Mouse (Mus musculus) embryonic facial prominence, embryonic 13.5 days (tissue): ENCODE measurements around the gene Fbxo9. TPM values are rescaled to one million over a fixed set of nuclear protein-coding genes. Genes with fewer than 3 reads are reported as not detected.
A peak's percentile ranks its signal among the peaks of the same experiment; 100 is the strongest.

Experiments used
- ATAC-seq: fragments of 200-750 bp; cut with Nextera tagmentation; 2 replicates; pipeline ENCODE4 v1.8.0; 2017; ENCODE audit warnings: low read depth; ENCODE audit not compliant: insufficient number of reproducible peaks, insufficient read depth, low FRiP score, low TSS enrichment
- H3K27ac ChIP-seq: fragments of 300-500 bp; sonication (generic); 2 replicates; pipeline ENCODE4 v1.5.1; 2015; ENCODE audit warnings: moderate library complexity, mild to moderate bottlenecking, inconsistent platforms
- H3K27me3 ChIP-seq: fragments of 300-500 bp; sonication (generic); 2 replicates; pipeline ENCODE4 v1.6.1; 2015; ENCODE audit warnings: mild to moderate bottlenecking, inconsistent platforms
- H3K36me3 ChIP-seq: fragments of 300-500 bp; sonication (generic); 2 replicates; pipeline ENCODE4 v1.6.1; 2015; ENCODE audit warnings: mild to moderate bottlenecking, inconsistent platforms
- H3K4me1 ChIP-seq: fragments of 300-500 bp; sonication (generic); 2 replicates; pipeline ENCODE4 v1.6.1; 2015; ENCODE audit warnings: inconsistent platforms
- H3K4me2 ChIP-seq: fragments of 300-500 bp; sonication (generic); 2 replicates; pipeline ENCODE4 v1.6.1; 2015; ENCODE audit warnings: moderate library complexity, mild to moderate bottlenecking, inconsistent platforms
- H3K4me3 ChIP-seq: fragments of 300-500 bp; sonication (generic); 2 replicates; pipeline ENCODE4 v1.5.1; 2015; ENCODE audit warnings: mild to moderate bottlenecking, inconsistent platforms
- H3K9ac ChIP-seq: fragments of 300-500 bp; sonication (generic); 2 replicates; pipeline ENCODE4 v1.6.1; 2015; ENCODE audit warnings: mild to moderate bottlenecking, inconsistent platforms
- H3K9me3 ChIP-seq: fragments of 300-500 bp; sonication (generic); 2 replicates; pipeline ENCODE4 v1.6.1; 2016; ENCODE audit warnings: inconsistent platforms
- WGBS: fragments of 180-500 bp; shearing (Covaris S2); methylation state at CpG from one replicate; pipeline ENCODE4 v1.1.7; 2015; ENCODE audit warnings: mixed read lengths; 5-methylcytosine and 5-hydroxymethylcytosine counted together
- polyA plus RNA-seq: library from polyadenylated mRNA; unstranded; fragments of >200 nt; fragmentation: Nextera tagmentation; extraction: Ambion mirVana; gene quantifications from 2 replicates; pipeline ENCODE4 v1.2.1, GENCODE M21; 2015

The Fbxo9 gene
- polyA plus RNA-seq, 1 experiment from 2014 or later, result 36.0 TPM

GRCm38 (mm10) chr9:78107582-78107911, 1.3 kb downstream of the Fbxo9 start:
- Histone ChIP-seq H3K9me3 (no peaks in the 10 kb centered on the region), H3K4me1 (peaks cover 21% of the 10 kb centered on the region), H3K27ac (peak overlapping the region; percentile 95; the same call in 1 of the 2 replicates), H3K4me2 (peak overlapping the region; percentile 89), H3K27me3 (no peaks in the 10 kb centered on the region), H3K36me3 (peaks cover 10% of the 10 kb centered on the region; the same call in 1 of the 2 replicates), H3K9ac (peak overlapping the region; percentile 93), H3K4me3 (peak overlapping the region; percentile 91)
- ATAC-seq, result no peak
- WGBS, result 18% methylated on average over 6 of the region's 6 CpGs

- no peak overlapping the region for H3K9ac ChIP-seq
Measured at GRCm38 (mm10) chr9:78106821-78107220, 2.0 kb downstream of the Fbxo9 start.

GRCm38 (mm10) chr9:78105501-78105932, 3.3 kb downstream of the Fbxo9 start:
- no peaks in the 10 kb centered on the region for H3K9me3 ChIP-seq
- H3K4me3 ChIP-seq, result no peak overlapping the region
- no peak for ATAC-seq
- H3K9ac ChIP-seq, result no peak overlapping the region
- no peak overlapping the region for H3K27ac ChIP-seq
- H3K4me1 ChIP-seq, result peaks cover 21% of the 10 kb centered on the region
- peaks cover 24% of the 10 kb centered on the region for H3K36me3 ChIP-seq
- no peak overlapping the region for H3K4me2 ChIP-seq
- 80% methylated on average over 6 of the region's 6 CpGs for WGBS
- H3K27me3 ChIP-seq, result no peaks in the 10 kb centered on the region

More at GRCm38 (mm10) chr9:78106821-78107220, 2.0 kb downstream of the Fbxo9 start:
- peak overlapping the region; percentile 91 for H3K4me3 ChIP-seq
- no peaks in the 10 kb centered on the region for H3K27me3 ChIP-seq
- WGBS, result 67% methylated on average over 4 of the region's 4 CpGs
- peaks cover 21% of the 10 kb centered on the region for H3K4me1 ChIP-seq
- H3K4me2 ChIP-seq, result peak overlapping the region; percentile 89
- no peak overlapping the region for H3K27ac ChIP-seq
- ATAC-seq, result no peak
- H3K9me3 ChIP-seq, result no peaks in the 10 kb centered on the region
- peaks cover 13% of the 10 kb centered on the region; the same call in 1 of the 2 replicates for H3K36me3 ChIP-seq

GRCm38 (mm10) chr9:78104973-78105372, 3.9 kb downstream of the Fbxo9 start:
- H3K4me2 ChIP-seq, result no peak overlapping the region
- ATAC-seq, result no peak
- no peak overlapping the region for H3K4me3 ChIP-seq
- no peak overlapping the region for H3K27ac ChIP-seq
- H3K27me3 ChIP-seq, result no peaks in the 10 kb centered on the region
- peaks cover 21% of the 10 kb centered on the region for H3K4me1 ChIP-seq
- no peaks in the 10 kb centered on the region for H3K9me3 ChIP-seq
- no peak overlapping the region for H3K9ac ChIP-seq
- peaks cover 30% of the 10 kb centered on the region for H3K36me3 ChIP-seq
- 90% methylated on average over 6 of the region's 6 CpGs for WGBS

- Histone ChIP-seq H3K9me3 (no peaks in the 10 kb centered on the region), H3K27ac (no peak overlapping the region), H3K4me2 (no peak overlapping the region), H3K27me3 (no peaks in the 10 kb centered on the region), H3K4me1 (peaks cover 14% of the 10 kb centered on the region), H3K4me3 (no peak overlapping the region), H3K36me3 (peaks cover 31% of the 10 kb centered on the region), H3K9ac (no peak overlapping the region)
- no peak for ATAC-seq
- whole genome bisulfite sequencing, result 83% methylated on average over 8 of the region's 8 CpGs
Measured at GRCm38 (mm10) chr9:78103965-78104560, 4.8 kb downstream of the Fbxo9 start.

GRCm38 (mm10) chr9:78101431-78101830, 7.4 kb downstream of the Fbxo9 start:
- Histone ChIP-seq H3K27me3 (no peaks in the 10 kb centered on the region), H3K4me3 (no peak overlapping the region), H3K27ac (no peak overlapping the region), H3K9ac (no peak overlapping the region), H3K4me1 (peaks cover 6% of the 10 kb centered on the region; the same call in 1 of the 2 replicates), H3K9me3 (no peaks in the 10 kb centered on the region), H3K36me3 (peaks cover 56% of the 10 kb centered on the region), H3K4me2 (no peak overlapping the region)
- 78% methylated on average over 4 of the region's 4 CpGs for WGBS
- ATAC-seq, result no peak

- no peak for ATAC-seq
- Histone ChIP-seq H3K4me1 (peaks cover 4% of the 10 kb centered on the region; the same call in 1 of the 2 replicates), H3K4me2 (no peak overlapping the region), H3K4me3 (no peak overlapping the region), H3K9me3 (no peaks in the 10 kb centered on the region), H3K9ac (no peak overlapping the region), H3K36me3 (peaks cover 58% of the 10 kb centered on the region), H3K27ac (no peak overlapping the region), H3K27me3 (no peaks in the 10 kb centered on the region)
- 76% methylated on average over 5 of the region's 5 CpGs for WGBS
Measured at GRCm38 (mm10) chr9:78100956-78101355, 7.9 kb downstream of the Fbxo9 start.

GRCm38 (mm10) chr9:78096376-78096775, 12.5 kb downstream of the Fbxo9 start:
- no peak for ATAC-seq
- H3K4me2 ChIP-seq, result no peak overlapping the region
- H3K36me3 ChIP-seq, result peaks cover 71% of the 10 kb centered on the region
- H3K27me3 ChIP-seq, result no peaks in the 10 kb centered on the region
- no peaks in the 10 kb centered on the region for H3K4me1 ChIP-seq
- no peak overlapping the region for H3K4me3 ChIP-seq
- H3K9me3 ChIP-seq, result no peaks in the 10 kb centered on the region
- H3K9ac ChIP-seq, result no peak overlapping the region
- WGBS, result 93% methylated on average over 6 of the region's 6 CpGs
- H3K27ac ChIP-seq, result no peak overlapping the region

GRCm38 (mm10) chr9:78095686-78096085, 13.2 kb downstream of the Fbxo9 start:
- Histone ChIP-seq H3K36me3 (peaks cover 70% of the 10 kb centered on the region), H3K27me3 (no peaks in the 10 kb centered on the region), H3K4me1 (no peaks in the 10 kb centered on the region), H3K4me3 (no peak overlapping the region), H3K27ac (no peak overlapping the region), H3K9me3 (no peaks in the 10 kb centered on the region), H3K4me2 (no peak overlapping the region), H3K9ac (no peak overlapping the region)
- no peak for ATAC-seq
- 92% methylated on average over 12 of the region's 12 CpGs for WGBS

- Histone ChIP-seq H3K4me1 (no peaks in the 10 kb centered on the region), H3K36me3 (peaks cover 68% of the 10 kb centered on the region), H3K27me3 (no peaks in the 10 kb centered on the region), H3K4me2 (no peak overlapping the region), H3K9ac (no peak overlapping the region), H3K27ac (no peak overlapping the region), H3K4me3 (no peak overlapping the region), H3K9me3 (no peaks in the 10 kb centered on the region)
- no peak for ATAC-seq
- 93% methylated on average over 3 of the region's 3 CpGs for WGBS
Measured at GRCm38 (mm10) chr9:78090596-78090995, 18.3 kb downstream of the Fbxo9 start.

- 89% methylated on average over 1 of the region's 1 CpGs for WGBS
- peaks cover 68% of the 10 kb centered on the region for H3K36me3 ChIP-seq
- H3K4me3 ChIP-seq, result no peak overlapping the region
Measured at GRCm38 (mm10) chr9:78089906-78090305, 19.0 kb downstream of the Fbxo9 start.

GRCm38 (mm10) chr9:78088971-78089370, 19.9 kb downstream of the Fbxo9 start:
- peaks cover 71% of the 10 kb centered on the region for H3K36me3 ChIP-seq

More at GRCm38 (mm10) chr9:78089906-78090305, 19.0 kb downstream of the Fbxo9 start:
- Histone ChIP-seq H3K27ac (no peak overlapping the region), H3K9me3 (no peaks in the 10 kb centered on the region), H3K4me1 (no peaks in the 10 kb centered on the region), H3K4me2 (no peak overlapping the region), H3K27me3 (no peaks in the 10 kb centered on the region), H3K9ac (no peak overlapping the region)
- ATAC-seq, result no peak

More at GRCm38 (mm10) chr9:78088971-78089370, 19.9 kb downstream of the Fbxo9 start:
- WGBS, result 82% methylated on average over 7 of the region's 7 CpGs
- no peaks in the 10 kb centered on the region for H3K9me3 ChIP-seq
- no peaks in the 10 kb centered on the region for H3K4me1 ChIP-seq
- no peak for ATAC-seq
- H3K9ac ChIP-seq, result no peak overlapping the region
- H3K27me3 ChIP-seq, result no peaks in the 10 kb centered on the region
- H3K27ac ChIP-seq, result no peak overlapping the region
- no peak overlapping the region for H3K4me2 ChIP-seq
- H3K4me3 ChIP-seq, result no peak overlapping the region
